Mouse (Mus musculus) left cerebral cortex, adult 2 months (tissue): ENCODE measurements around the gene Fxyd5. TPM values are rescaled to one million over a fixed set of nuclear protein-coding genes. Genes with fewer than 3 reads are reported as not detected.

Experiments used
- DNase-seq, 2 experiments: peaks; one replicate each; pipeline ENCODE4 v3.0.0; 2021 to 2022; ENCODE audit warnings: low spot score in 2 of 2, mixed read lengths in 1 of 2; ENCODE audit errors: extremely low spot score in 1 of 2
- H3K27ac ChIP-seq: fragments of 200-600 bp; 2 replicates; pipeline ENCODE4 v1.8.1; 2022
- H3K4me3 ChIP-seq: fragments of 200-600 bp; 2 replicates; pipeline ENCODE4 v1.8.1; 2022
- CTCF ChIP-seq: fragments of 200-600 bp; IDR thresholded peaks from 2 replicates; pipeline ENCODE4 v1.8.1; 2022; ENCODE audit warnings: antibody characterized with exemption, mild to moderate bottlenecking, moderate library complexity
- intact Hi-C: fragments of 180-260 bp; cut with DNase I; formaldehyde crosslinking; loops from one replicate; pipeline ENCODE4 v1.15.1; 2025
- microRNA-seq, 2 experiments: library from miRNA; unstranded; fragments of <30 nt; microRNA quantifications; one replicate each; pipeline ENCODE4 v1.2.0; 2021
- total RNA-seq, 2 experiments: library from RNA; stranded (reverse); gene quantifications; 2 replicates each; pipeline ENCODE4 v1.2.3; 2021

The Fxyd5 gene
- total RNA-seq, 2 experiments from 2014 or later, result 34.1 to 39.0 TPM

DNA sequence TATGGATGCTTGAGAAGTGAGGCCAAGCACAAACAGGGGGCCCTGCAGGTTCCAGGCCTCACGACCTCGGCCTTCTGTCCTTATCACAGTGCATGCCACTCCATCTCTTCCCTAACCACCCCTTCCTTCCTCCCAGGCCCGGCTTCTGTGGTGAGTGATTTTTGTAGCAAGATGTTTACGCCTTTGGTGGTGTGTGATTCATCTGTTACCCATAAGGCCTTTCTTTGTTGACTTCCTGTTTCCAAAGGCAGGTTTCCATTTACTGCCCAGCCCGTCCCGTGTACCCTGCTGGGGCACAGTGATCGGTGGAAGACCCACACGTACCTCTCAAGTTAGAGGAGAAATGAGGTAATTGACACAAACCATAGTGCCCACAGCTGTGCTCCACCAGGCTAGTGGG is 39.6 kb downstream of the Fxyd5 start:
- H3K4me3 ChIP-seq, result no peak overlapping the region
- H3K27ac ChIP-seq, result peak overlapping the region; percentile 32; the same call in 1 of the 2 replicates
- no peak for DNase-seq
- no peak for TF ChIP-seq CTCF
- intact Hi-C loops, result no loop called here

DNA sequence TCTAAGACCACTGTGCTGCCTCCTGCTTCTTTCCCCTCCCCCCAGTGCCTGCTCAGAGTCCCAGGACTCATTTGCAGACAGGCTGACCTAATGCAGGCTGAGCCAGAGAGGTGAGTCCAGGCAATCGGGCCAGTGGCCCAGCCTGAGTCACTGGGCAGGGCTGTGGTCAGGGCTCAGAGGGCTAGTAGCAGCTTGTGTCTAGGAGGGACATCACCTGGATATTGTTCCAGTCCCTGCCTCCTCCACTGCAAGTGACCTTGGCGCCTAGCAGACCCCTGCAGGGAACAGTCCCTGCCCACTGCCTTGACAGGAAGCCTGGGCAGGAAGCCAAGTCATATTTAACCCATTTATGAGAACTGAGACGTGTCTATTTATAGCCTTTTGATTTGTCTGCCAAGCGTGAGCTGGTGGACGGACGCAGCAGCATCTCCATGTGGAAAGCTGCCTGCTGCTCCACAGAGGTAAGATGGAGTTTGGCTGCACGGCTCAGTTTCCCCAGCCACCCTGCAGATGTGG is 41.7 kb downstream of the Fxyd5 start:
- DNase-seq, result peak in 1 of 2 experiments; percentile 14
- intact Hi-C loops, result no loop called here
- Histone ChIP-seq H3K4me3 (no peak overlapping the region), H3K27ac (no peak overlapping the region; the same call in 1 of the 2 replicates)
- no peak; the same call in 1 of the 2 replicates for TF ChIP-seq CTCF

- intact Hi-C loops, result no loop called here
- H3K4me3 ChIP-seq, result no peak overlapping the region
- H3K27ac ChIP-seq, result no peak overlapping the region
- DNase-seq, result no peak
- peak; percentile 8; the same call in 1 of the 2 replicates for TF ChIP-seq CTCF
Observed at GRCm38 (mm10) chr7:30996491-30996890, 45.8 kb downstream of the Fxyd5 start.

GRCm38 (mm10) chr7:30993986-30994385 is 48.3 kb downstream of the Fxyd5 start:
- TF ChIP-seq CTCF, result no peak
- no peak overlapping the region for H3K27ac ChIP-seq
- intact Hi-C loops, result no loop called here
- H3K4me3 ChIP-seq, result no peak overlapping the region
- no peak for DNase-seq

DNA sequence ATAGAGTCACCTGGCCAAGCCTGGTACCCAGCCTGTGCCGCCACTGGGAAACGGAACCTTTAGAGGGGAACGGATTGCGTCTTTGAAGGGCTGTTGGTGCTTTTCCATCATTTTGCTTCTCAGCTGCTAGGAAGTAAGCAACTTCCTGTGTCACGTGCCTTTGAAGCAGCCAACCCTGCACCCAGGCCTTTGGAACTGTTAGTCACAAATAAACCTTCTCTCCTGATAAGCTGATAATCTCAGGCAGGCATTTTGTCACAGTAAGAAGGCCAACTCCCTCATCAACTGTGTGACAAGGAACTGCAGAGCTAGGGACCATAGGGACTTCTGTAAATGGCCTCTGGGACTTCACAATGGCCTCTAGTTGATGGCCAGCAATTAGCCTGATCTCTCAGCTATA is 50.1 kb downstream of the Fxyd5 start:
- no peak for TF ChIP-seq CTCF
- Histone ChIP-seq H3K27ac (no peak overlapping the region), H3K4me3 (no peak overlapping the region)
- intact Hi-C loops, result no loop called here
- no peak for DNase-seq

DNA sequence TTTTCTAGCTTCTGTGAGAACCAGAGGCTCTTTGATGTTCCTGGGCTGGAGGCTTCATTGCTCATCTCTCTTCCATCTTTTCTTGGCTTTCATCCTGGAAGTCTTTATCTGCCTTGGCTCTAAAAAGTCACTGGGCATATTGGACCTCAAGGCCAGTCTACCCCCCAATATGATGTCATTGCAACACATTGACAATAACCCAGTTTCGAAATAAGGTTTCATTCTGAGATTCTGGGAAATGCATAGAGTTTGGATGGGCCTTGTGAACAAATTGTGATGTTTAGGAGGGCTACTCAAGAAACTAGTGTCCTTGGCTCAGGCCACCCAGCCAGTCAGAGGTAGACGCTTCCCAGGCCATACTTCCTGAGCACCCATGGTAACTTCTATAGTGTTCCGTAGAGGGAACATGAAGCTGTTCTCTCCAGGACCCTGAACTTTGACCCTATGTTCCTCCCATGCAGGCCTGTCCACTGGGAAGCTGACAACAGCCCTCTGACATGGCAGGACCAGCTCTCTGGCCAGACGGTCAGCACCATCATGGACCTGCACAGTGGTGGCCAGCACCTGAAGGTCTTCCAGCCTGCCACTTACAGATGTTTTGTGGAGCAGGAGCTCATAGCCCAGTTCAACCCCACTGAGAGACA is 53.6 kb downstream of the Fxyd5 start:
- no peak overlapping the region for H3K4me3 ChIP-seq
- intact Hi-C loops, result no loop called here
- H3K27ac ChIP-seq, result no peak overlapping the region
- DNase-seq, result no peak
- no peak for TF ChIP-seq CTCF

DNA sequence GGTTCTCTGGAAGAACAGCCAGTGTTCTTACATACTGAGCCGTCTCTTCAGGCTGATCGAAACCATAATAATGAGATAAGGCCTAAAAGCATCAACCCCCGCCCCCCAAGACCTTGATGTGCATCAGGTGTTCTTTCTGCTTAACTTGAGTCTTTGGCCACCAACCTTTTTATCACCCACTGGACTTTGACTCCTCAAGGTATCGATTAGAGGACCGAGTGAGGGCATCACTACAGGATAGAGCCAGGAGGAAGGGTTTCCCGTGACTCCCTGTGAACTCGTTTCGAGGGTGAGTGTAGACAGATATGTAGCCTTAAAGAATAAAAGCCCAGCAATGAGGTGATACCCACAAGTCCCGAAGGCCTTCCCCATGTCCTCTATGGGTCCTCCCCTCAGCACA is 56.9 kb downstream of the Fxyd5 start:
- intact Hi-C loops, result no loop called here
- H3K4me3 ChIP-seq, result no peak overlapping the region
- no peak overlapping the region for H3K27ac ChIP-seq
- no peak for TF ChIP-seq CTCF
- no peak for DNase-seq

Small RNAs within 50 kb of the gene (microRNA-seq; reads per million reads assigned to microRNA genes)
- 0 reads per million in 2 experiments for gene Mir7050

Other genes starting within 250 kb of the Fxyd5 start
- gene Ffar2, start 218.7 kb downstream of the Fxyd5 start, total RNA-seq, result not detected
- not detected for gene Ffar3, start 186.3 kb downstream of the Fxyd5 start, total RNA-seq
- not detected for gene Ffar1, start 180.9 kb downstream of the Fxyd5 start, total RNA-seq
- not detected for gene Cd22, start 162.1 kb downstream of the Fxyd5 start, total RNA-seq
- 10 to 100 TPM; 91.1 to 93.1 TPM for gene Mag, start 127.6 kb downstream of the Fxyd5 start, total RNA-seq
- gene Hamp2, start 117.8 kb downstream of the Fxyd5 start, total RNA-seq, result not detected
- not detected for gene Hamp, start 98.4 kb downstream of the Fxyd5 start, total RNA-seq
- gene Usf2, start 85.7 kb downstream of the Fxyd5 start, total RNA-seq, result 100 to 1,000 TPM; 131 to 134 TPM
- gene Lsr, start 69.0 kb downstream of the Fxyd5 start, total RNA-seq, result 10 to 100 TPM; 10.1 to 10.2 TPM
- under 1 TPM; 0.23 to 0.38 TPM for gene Fam187b, start 68.7 kb downstream of the Fxyd5 start, total RNA-seq
- 100 to 1,000 TPM; 174 to 184 TPM for gene Fxyd7, start 9.0 kb upstream of the Fxyd5 start, total RNA-seq
- gene Fxyd1, start 14.7 kb upstream of the Fxyd5 start, total RNA-seq, result 10 to 100 TPM; 72.8 to 79.1 TPM
- 10 to 100 TPM; 28.9 to 34.1 TPM for gene Lgi4, start 16.9 kb upstream of the Fxyd5 start, total RNA-seq
- not detected for gene Fxyd3, start 34.2 kb upstream of the Fxyd5 start, total RNA-seq
- gene Hpn, start 72.8 kb upstream of the Fxyd5 start, total RNA-seq, result 1 to 10 TPM; 2.5 to 8.3 TPM
- gene Scn1b, start 84.5 kb upstream of the Fxyd5 start, total RNA-seq, result 100 to 1,000 TPM; 737 to 759 TPM
- gene Gramd1a, start 113.4 kb upstream of the Fxyd5 start, total RNA-seq, result 100 to 1,000 TPM; 107 to 118 TPM
- gene Scgb2b2, start 248.0 kb upstream of the Fxyd5 start, total RNA-seq, result not detected
- not detected for gene Scgb1b2, start 249.3 kb upstream of the Fxyd5 start, total RNA-seq